Mouse (Mus musculus) 3134 (cell line): Measurements from ENCODE around the gene Cstf1.

ENCODE experiments used
- DNase-seq: peaks from one replicate; pipeline ENCODE4 v3.0.0-alpha.2; 2011; ENCODE audit warnings: low spot score; ENCODE audit not compliant: insufficient read length; ENCODE audit errors: extremely low read depth

Gene Cstf1

DNA sequence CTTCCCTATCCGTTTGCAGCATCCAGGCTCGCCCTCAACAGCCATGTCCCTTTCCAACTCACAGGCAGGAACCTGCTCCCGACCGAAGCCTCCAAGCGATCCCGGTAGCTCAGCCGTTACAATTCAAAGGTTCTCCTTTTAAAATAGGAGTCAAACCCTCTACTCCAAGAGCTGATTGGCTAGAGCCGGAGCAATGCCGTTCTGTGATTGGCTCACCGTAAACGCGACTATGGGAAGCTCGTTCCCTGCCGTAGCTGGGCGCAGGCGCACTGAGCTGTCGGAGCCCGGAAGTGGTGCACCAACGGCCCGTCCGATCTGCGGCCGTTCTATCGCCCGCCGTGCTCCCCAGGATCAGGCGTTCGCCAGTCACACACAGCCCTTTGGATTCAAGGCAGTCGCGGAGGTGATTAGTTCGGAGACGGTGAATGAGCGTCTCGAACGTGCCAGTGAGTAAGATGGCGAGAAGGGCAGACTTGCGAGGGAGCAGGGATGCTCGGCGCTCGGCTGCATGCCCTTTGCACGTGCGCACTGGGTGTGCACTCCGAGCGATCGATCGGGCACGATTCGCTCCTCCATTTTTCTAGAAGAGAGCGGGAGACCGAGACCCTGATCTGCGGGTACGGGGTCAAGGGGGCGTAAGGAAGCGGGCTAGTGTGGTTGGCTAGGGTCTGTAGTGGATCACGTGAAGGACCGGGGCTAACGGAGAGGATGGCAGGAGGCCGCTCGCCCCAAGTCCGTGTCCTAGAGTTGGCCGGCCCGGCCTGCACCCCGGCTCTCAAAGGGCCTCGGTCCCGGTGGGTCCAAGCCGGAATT, at the start of gene Cstf1, which contains the start of gene Aurka:
Cstf1 (plus strand) TSS at position 271 of the 813 bp plus-strand sequence.
Aurka (minus strand) TSS at position 125 of the 813 bp plus-strand sequence.
- peak; percentile 99 for DNase-seq

DNA sequence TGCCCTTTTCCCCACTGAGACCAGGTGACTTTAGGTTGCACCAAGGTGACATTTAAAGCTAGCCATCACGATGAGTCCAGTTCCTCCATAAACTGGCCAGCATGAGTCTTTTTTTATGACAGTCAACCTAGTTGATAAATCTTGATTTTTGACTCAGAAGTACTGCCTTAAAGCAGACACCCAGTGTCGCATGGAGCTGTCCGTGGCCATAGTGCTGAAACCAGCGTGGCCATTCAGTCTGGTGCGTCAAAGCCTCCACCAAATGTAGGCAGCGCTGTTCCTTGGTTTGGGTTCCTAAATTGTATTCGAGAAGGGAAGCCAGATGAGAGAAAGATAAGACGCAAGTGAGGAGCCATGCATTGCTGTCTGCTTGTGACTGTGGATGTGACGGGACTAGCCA, 49.6 kb upstream of the Cstf1 start:
- DNase-seq: no peak

DNA sequence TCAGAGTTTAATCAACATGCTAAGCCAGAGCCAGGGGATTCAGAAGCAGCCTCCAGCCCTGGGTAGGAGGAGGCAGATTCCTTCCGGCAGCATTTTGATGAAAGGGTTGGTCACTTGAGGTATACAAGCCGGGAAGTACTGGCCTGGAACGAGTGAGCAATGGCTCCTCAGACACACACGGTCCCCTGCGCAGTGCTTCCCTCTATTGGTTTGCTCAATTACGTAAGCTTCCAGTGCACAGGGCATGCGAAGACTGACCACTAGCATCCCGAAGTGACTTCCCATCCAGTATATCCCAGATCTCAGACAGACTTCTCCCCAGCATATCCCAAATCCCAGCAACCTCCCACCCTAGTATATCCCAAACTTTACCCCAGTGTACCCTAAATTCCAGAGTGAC, 42.2 kb upstream of the Cstf1 start:
- DNase-seq: no peak

DNA sequence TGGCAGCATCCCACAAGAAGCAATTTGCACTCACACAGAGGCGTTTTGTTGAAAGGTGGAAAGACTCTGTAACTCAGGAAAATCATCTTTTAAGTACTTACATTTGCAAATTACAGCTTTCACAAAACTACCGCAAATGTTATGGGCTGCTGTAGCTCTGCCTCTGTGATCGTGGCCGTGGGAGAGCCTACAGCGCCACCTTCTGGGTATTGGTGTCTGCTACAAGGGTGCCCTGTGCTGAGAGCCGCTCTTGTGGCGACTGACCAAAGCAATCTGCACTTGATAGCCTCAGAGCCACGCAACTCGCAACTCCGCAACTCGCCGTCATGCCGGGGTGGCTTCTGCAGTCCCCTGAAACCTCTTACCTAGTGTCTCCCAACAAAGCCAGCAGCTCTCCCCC, 41.3 kb upstream of the Cstf1 start:
- DNase-seq: peak; percentile 34

DNA sequence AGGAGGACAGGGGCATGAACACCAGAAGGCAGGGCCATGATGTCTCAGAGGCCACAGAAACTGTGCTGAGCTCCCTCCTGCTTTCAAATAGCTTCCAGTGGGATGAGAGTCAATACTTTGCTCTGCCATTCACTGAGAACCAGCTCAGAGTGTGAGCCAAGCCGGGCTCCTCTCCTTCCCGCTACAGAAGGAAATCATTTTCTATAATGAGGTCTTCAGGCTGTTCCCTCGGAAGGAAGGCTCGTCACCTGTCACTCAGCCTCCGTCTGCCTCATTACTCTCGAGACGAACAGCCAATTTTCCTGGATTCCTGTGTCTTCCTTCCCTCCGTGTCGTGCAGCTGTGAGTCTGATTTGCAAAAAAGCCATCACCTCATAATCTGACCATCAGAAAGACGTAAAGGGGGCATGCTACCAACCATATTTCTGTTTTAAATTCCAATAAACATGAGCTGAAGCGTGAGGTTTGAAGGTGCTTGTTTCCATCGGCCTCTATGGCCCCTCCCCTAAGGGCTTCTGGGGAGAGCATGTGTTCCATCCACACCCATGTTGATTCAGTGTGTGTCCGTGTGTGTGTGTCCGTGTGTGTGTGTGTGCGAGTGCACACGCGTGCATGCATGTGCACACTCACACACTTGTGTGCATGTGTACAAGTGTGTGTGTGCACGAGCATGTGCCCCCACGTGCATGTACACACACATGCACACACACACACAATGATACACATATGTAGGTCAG, 32.1 kb upstream of the Cstf1 start:
- no peak for DNase-seq

DNA sequence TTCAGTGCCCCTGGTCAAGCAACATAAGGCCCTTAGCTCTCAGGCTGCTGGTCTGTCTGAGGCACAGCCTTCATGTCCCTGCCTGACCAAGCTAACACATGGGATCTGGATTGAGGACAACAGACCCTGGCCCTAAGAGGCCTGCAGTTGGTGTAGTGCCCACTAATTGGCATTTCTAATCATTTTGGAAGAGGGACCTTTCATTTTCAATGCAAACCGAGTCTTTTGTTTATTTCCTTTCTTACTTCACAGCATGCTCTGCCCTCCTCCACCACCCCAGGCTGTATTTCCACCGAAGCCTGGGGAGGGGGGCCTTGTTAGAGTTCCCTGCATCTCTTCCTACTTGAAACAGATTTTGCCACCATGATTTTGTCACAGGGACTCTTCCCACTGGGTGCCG, 29.5 kb upstream of the Cstf1 start:
- DNase-seq: no peak

DNA sequence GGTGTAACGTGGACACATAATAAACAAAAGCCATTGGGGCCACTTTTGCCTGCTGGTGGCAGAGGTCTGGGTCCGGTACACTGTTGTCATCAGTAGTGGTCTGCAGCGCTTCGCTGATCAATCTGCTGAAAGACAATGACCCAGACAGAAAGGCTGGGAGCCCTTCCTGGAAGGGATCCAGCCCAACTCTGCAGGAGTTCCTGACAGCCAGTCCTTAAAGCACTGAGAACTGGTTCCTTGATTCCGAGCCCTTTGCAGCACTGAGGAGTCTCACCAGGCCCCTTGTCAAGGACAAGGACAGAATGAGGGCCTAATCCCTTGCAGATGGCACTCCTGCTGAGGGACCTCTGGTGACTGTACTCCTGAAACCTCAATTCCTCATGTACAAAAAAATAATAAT, 28.9 kb upstream of the Cstf1 start:
- DNase-seq: no peak

DNA sequence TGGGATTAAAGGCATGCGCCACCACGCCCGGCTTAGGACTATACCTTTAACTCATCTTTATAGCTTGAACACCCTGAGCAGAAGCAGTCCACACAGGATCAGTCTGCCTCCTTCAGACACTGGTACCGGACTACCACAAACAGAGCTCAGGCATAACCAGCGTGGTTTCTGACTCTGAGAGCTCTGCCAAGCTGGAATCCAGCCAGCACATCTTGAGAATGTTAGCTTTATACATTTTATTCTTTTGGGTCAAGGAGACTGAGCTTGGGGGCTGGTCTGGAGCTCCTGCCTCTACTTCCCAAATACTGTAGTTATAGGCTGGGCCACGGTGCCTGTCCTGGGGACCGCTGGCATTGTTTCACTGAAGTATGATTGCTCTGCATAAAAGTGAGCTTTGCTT, 26.7 kb upstream of the Cstf1 start:
- no peak for DNase-seq

DNA sequence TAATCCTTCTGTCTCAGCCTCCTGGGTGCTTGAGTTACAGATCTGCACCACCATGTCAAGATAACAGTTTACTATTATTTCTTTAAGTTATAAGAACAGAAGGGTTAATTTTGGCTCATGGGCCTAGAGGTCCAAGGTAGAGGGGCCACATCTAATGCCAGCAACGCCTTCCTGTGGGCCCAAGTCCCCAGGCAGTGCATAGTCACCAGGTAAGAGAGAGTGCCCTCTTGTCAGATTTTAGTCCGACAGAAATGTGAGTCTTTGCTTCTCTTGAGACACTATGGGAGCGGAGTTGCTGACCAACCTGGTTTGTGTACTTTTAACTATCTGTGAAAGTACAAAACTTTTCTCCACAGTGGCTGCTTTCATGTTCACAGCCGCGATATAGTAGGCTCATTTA, 25.8 kb upstream of the Cstf1 start:
- no peak for DNase-seq

DNA sequence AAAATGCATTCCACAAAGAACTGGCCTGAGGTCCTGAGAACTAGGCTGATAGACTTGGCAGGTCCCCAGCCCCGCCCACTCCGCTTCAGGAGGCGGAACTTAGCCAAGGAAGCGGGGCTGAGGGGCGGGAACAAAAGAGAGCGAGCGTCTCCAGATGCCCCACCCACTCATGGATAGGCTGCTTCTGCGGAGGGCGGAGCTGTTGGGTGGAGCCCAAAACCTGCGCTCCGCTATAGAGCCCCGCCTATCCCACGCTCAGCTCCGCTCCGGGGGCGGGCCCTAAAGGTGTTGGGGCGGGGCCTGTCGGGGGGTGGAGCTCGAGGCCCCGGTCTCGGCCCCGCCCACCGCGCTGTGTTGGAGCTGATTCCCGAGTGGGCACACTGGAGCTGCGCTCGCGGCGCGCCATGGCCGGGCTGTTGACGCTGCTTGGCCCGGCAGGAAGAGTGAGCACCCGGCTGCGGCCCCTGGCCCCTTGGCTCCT, 25.2 kb upstream of the Cstf1 start, which contains the start of gene Fam210b:
Fam210b (plus strand) TSS at position 308 of the 481 bp plus-strand sequence.
- peak; percentile 92 for DNase-seq

DNA sequence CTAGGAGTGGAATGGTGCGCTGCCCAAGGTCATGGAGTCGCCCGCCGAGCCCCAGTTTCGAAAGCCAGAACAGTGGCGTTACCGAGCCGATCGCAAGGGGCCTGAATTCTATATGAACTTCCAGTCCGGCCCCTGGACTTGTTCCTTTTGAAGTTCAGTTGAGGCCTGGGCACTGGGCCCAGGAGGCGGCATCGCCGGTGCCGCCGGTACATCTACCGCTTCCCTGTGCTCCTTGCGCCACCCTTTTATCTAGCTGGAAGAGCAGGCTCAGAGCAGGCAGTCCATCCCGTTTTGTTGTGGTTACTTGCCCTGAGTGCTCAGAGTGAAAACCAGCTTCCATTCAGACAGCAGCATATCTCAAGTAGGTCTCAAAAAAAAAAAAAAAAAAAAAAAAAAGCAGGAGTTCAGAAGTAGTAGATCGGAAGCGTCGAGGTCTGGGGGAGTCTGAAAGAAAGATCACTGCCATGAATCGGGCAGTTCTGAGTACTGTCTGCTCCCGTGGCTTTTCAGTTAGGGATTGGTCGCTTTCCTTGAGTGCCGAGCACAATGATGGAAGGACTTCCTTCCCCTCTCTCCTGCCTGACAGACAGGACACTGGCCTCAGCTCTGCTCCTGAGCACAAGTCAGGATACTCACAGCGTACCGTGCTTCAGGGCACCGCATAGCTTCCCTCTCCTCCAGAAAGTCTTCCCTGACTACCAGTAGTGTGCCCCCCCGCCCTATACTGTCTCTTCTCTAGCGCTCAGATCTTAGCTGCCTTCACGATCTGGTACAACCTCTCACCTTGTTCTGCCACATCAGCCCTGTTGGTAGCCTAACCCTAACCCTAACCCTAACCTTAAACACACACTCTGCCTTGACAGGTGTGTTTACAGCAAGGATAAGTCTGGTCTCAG, 24.2 kb upstream of the Cstf1 start:
- DNase-seq: peak; percentile 77

DNA sequence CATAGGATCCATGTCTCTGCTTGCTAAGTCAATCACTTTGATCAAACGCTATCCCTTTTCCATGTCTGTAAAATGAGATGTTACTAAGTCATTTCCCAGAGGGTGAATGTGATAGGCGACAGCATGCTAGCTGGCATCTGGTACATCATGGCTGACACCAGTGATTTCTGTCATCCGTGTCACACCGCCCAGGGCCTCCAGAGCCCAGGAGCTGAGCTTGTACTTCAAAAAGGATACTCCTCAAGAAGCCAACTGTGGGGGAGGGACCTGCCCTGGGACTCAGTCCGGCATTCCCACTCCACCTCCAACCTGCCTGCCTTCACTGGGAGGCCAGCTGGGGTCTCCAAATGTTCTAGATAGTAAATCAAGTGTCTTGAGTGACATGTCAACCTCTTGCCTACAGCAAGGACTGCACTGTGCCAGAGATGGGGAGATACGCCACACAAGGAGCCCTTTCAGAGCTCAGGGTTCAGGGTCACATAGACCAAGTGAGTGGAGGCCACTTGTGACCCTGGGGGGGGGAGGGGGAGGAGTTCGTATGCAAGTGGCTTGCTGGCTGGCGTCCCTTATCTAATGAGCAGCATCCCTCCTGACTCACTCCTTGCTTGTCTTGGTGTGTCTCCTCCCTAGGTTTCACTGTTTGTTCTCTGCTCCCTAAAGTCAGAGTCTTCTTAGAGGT, 23.4 kb upstream of the Cstf1 start:
- DNase-seq: no peak

DNA sequence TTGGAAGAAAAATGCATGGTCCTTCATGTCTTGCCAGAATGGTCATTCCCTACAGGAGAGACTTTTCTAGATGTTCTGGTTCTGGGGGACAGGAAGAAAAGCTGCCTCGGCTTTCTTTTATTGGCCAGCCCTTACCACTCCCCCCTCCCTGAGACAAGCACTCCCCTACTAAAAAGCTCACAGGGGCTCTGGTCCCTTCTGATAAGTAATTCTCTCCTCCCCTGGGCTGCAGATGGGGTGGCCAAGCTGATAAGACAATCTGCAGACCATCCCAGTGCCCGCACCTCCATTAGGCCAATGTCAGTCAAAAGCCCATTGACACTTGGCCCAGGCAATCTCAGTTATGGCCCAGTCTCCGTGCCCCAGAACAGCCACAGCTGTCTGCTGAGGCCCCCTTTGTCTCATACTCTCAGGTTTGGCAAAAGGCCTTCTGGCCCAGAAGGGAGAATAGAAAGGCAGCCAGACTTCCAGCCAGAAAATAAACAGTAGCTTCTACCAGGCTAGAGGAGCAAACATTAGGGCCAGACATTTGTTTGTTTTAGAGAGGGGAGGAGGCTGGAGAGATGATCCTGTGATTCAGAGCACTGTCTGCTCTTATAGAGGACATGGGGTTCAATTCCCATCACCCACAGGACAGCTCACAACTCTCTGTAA, 22.1 kb upstream of the Cstf1 start:
- DNase-seq: no peak

DNA sequence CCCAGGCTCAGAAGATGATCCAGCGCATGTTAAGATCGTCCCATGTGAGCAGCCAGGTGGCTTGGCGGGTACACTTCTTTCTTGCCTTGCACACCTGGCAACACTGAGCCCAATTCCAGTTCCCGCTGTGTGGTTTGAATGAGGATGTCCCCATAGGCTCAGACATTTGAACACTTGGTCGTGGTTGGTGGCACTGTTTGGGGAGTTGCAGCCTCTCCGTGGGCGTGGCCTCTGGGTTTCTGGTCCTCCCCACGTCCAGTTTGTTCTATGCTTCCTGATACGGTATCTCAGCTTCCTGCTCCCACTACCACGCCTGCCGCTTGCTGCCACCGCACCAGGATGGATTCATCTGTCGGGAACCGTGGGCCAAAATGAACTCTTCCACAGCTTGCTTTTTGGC, 20.7 kb upstream of the Cstf1 start:
- DNase-seq: no peak

DNA sequence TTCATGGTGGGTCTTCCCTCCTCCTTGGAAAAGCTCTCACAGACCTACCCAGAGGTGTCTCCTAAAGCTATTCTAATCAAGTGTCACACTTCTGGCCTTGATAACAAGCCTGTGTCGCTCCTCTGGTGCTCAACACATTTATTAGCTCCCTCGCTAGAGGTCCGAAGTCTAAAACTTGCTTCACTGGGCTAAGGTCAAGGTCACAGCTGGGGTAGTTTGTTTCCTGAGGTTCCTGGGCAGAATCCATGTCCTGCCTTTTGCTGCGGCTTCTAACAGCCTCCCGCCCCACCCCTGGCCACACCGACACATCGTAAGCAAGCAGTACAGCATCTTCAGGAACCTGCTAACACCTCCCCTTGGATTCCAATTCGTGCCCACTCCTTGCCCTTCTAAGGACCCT, 19.7 kb upstream of the Cstf1 start:
- no peak for DNase-seq

DNA sequence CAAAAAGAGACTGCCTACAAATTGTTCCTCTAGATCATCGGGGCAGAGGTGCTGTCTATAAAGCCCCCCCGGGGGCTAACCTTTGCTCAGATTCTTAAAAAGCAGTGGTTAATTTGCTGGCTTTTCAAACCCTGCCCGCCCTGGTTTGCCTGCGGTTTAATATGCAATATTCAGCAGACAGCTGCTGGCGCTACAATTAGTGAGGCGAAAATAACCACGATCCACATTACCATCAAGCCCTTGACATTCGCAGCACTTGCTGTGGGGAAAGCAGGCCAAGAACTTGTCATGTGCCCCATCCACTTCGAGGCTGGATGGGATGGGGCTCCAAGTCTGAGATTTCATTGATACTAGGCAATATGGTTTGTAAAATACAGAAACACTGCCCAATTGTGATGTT, 17.3 kb upstream of the Cstf1 start:
- no peak for DNase-seq

DNA sequence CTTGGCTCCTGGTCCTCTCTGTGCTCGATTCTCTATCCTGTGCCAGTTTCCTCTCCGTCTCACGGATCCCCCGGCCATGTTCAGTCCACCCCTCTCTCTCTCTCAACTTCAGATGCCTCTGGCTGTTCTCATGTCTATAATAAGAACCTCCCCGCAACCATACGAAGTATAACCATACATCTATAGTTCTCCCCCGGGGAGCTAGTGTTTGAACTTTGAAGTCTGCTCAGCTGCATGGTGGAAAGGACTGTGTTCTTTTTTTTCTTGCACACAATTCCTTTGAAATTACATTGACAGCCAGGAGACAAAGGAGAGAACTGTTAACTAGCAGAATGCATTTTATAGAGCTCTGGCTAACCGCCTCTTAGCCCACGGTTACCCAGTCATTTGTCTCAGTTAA, 15.7 kb upstream of the Cstf1 start:
- no peak for DNase-seq

DNA sequence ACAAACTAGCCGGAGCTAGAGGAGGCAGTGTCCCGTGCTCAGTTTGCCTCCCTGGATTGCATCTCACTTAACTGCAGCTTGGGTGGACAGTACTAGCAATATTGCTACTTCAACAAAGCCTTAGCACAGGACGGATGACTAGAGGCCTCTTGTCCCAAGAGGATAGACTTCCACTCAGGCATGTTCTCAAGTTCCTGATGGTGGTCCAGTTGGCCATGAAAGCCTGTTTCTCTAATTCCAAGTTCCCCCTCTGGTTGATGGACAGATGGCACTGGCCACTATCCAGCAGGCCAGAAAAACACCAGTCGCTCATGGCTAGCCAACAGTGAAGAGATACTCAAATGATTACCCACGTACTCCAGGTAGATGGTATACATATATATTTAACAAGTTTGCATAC, 14.6 kb upstream of the Cstf1 start:
- no peak for DNase-seq

DNA sequence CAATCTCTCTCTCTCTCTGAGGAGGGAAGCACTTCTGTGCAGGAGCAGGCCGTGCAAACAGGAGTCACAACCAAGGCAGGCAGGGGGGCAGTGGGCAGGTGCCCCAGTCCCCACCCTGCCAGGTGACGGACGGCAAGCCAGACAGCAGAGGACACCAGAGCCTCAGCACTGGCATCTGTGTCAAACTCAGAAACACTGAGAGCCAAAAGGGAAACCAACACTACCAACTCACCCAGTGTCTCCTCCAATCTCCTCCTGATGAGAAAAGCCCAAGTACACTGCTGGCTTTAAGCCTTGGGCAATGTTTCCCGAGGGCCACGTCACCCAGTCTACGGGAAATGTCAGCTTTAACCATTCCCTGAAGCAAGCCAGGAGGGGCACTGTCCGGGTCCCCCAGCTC, 7.3 kb upstream of the Cstf1 start:
- DNase-seq: no peak

DNA sequence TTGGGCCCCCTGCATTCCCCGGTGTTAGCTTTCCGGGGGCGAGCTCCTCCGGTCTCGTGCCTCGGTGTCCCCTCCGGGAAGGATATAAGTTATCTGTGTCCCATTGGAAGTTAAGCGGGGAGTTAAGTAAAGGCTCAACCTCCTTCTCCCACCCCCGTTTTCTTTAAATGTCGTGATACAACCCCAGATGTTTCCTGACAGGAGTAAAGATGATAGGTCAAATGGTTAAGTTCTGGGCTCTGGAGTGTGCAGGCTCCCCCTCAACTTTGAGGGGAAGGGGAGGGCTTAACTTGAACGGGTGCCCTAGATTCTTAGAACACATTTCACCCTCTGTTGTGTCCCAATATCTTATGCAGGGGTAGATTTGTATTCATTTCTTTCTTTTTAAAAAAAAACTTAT, 777 bp downstream of the Cstf1 start:
- DNase-seq: no peak
